Mouse (Mus musculus): ENCODE results near the gene Tet2.

Tet2 gene

DNA sequence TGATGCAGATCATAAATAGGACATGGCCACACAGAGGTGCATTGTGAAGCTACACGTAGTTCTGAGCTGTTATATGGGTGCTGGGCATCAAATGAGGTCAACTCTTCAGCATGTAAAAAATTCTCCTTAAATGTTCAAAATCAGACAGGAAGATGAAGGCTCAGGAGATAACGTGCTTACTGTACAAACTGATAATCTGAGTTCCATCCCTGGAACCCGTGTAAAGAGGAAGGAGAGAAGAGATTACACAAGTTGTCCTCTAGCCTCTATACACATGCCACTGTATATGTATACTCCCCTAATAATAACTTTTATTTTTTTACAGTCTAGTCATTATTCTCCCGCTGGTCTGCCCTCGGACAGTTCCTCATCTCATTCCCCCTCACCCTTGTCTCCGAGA, 21.7 kb downstream of the Tet2 start:
- no peak for ATAC-seq (ENCODE audit: insufficient number of reproducible peaks, low FRiP score, low TSS enrichment)

- ATAC-seq (ENCODE audit: insufficient number of reproducible peaks, low FRiP score, low TSS enrichment) = no peak
These were observed 22.6 kb downstream of the Tet2 start for GRCm38 (mm10) chr3:133522289-133522688.

DNA sequence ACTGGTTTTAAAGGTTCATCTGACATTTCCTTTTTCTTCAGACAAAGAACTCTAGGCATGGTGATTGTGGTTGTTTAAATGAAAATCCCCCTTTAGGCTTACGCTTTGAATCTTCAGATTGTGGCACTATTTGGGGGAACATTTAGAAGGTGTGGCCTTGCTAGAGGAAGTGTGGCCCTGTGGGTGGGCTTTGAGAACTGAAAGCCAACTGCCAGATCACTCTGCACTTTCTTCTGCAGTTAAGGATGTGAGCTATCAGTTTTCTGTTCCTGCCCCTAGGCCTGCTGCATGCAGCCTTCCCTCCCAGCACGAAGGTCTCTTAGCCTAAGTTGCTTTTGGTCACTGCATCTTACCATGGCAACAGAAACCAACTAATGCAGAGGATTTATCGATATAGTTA, 26.1 kb downstream of the Tet2 start:
- ATAC-seq (ENCODE audit: insufficient number of reproducible peaks, low FRiP score, low TSS enrichment) = no peak

GRCm38 (mm10) chr3:133518116-133518515, 26.8 kb downstream of the Tet2 start:
- no peak for ATAC-seq (ENCODE audit: insufficient number of reproducible peaks, low FRiP score, low TSS enrichment)

GRCm38 (mm10) chr3:133517406-133517805, 27.5 kb downstream of the Tet2 start:
- 0 out of 2 replicates have a peak, but pooled peaks have one; percentile 31 for ATAC-seq (ENCODE audit: insufficient number of reproducible peaks, low FRiP score, low TSS enrichment)

DNA sequence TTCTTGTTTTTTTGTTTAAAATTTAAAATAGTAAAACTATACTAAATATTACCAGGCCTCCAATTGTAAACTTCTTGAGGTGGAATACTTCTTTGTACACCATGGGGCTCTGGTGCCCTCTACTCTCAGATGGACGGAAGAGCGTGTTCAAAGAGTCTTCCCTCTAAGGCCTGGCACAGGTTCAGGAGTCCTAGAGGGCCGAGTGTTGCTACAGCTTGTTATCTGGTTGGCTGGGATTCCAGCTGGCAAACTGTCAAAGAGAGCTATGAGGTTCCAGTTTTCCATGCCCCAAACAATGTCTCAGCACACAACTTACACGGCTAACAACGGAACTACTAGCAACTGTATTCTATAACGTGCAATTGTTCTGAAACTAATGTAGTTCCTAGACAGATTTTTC, 28.8 kb downstream of the Tet2 start:
- peak; percentile 58 for ATAC-seq (ENCODE audit: insufficient number of reproducible peaks, low FRiP score, low TSS enrichment)

DNA sequence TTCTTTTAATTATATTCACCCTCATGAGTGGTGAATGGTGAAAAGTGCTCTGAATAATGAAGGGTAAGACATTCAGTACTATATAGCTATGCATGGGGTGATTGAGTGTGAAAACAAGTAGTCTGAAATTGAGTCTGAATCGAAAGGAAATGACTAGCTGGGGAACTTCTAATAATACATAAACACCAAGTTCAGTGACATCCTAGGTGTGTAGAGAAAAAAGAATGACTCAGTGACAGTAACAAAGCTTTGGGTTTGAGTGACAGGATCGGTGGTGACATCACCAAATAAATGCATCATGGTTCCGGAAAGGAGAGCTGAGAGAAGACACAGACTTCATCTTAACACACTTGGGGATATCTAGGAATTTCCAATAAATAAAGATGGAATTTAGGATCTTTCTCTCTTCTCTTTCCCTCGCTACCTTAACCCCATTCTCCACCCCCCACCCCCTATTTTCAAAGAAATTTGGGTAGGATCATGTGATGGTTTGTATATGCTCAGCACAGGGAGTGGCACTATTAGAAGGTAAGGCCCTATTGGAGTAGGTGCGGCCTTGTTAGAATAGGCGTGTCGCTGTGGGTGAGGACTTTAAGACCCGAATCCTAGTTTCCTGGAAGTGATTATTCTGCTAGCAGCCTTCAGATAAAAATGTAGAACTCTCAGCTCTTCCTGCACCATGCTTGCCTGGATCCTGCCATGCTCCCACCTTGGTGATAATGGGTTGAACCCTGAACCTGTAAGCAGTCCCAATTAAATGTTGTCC, 29.6 kb downstream of the Tet2 start:
- ATAC-seq (ENCODE audit: insufficient number of reproducible peaks, low FRiP score, low TSS enrichment) = no peak

- ATAC-seq (ENCODE audit: insufficient number of reproducible peaks, low FRiP score, low TSS enrichment) = no peak
These were observed 30.6 kb downstream of the Tet2 start for GRCm38 (mm10) chr3:133514290-133514689.

- no peak for ATAC-seq (ENCODE audit: insufficient number of reproducible peaks, low FRiP score, low TSS enrichment)
These were observed 31.5 kb downstream of the Tet2 start for GRCm38 (mm10) chr3:133513475-133513874.

DNA sequence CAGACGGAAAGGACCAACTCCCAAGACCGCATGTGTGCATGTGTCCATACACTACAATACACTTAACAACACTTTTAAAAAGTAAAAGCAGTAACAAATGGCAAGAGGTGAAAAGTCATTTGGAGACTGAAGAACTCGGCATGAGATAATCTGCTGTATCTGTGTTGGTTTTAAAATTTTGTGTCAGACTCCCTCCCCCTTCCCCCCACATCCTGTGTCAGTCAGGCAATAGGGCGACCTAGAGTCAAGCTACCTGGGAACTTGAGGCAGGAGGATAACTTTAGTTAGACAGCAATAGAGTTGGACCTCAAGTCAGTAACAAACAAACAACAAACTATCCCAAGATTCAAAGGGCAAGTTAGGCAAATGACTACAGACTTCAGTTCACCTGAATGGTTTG, 34.6 kb downstream of the Tet2 start:
- ATAC-seq (ENCODE audit: insufficient number of reproducible peaks, low FRiP score, low TSS enrichment) = no peak

- no peak for ATAC-seq (ENCODE audit: insufficient number of reproducible peaks, low FRiP score, low TSS enrichment)
These were observed 35.1 kb downstream of the Tet2 start for GRCm38 (mm10) chr3:133509796-133510195.

DNA sequence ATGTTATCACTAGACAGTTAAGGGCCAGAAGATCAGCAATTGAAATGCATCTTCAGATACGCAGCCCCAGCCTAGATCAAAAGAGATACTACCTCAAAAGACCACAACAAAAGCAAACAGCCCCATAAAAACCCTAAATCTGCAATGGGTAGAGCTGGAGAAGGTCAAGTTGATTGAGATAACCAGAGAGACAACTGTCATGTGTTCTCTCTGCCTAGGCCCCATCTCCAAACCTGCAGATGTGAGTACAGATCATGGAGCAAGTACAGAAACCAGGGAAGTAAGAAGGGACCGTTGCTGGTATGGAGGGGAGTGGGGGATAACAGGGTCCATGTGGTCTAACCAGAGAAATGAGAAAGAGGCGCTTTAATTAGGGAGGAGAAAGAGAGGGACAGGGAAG, 36.1 kb downstream of the Tet2 start:
- ATAC-seq (ENCODE audit: insufficient number of reproducible peaks, low FRiP score, low TSS enrichment) = no peak

DNA sequence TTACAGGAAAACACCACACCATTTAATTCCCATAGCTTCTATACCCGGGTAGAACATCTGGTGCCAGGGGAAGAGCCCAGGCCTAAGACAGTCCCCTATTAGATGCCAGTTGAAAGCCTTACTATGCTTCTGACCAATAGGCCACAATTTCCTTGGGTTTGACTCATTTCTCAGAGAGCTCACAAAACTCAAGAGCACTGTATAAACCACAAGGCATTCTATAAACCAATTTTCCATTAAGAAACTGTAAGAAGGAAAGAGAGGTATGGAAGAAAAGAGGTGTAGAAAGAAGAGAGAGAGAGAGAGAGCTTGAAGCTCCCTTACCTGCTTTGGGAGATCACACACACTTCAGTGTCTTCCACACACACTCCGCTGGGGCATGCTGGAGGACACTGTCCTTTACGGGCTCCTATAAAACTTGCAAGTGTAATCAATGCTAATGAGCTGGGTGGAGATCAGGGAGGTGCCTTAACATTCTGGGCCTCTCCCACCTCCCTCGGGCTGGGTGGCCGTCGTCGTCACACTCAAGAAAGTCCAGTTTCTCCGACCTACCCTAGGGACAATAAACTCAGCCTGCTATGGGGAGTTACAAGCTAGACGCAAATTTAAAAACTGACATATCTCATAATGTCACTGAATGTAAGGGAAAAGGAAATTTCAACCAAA, 38.5 kb downstream of the Tet2 start:
- ATAC-seq (ENCODE audit: insufficient number of reproducible peaks, low FRiP score, low TSS enrichment) = no peak

DNA sequence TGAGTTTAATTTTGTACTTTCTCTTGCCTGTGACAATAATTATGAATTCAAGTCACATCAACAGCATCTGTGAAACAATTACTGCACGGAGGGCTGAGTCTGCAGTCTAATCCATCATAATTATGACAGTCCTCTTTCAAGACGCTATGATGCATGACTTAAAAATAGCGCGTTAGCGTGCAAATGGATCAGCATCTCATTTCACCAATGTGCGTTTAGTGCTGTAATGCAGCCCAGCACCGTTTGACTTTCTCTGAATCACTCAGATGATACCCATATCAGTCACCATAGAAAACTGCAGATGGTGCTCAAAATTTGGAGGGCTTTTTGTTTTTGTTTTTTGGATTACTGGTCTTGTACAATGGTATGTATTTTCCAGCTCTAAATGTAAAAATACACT, 48.0 kb downstream of the Tet2 start:
- no peak for ATAC-seq (ENCODE audit: insufficient number of reproducible peaks, low FRiP score, low TSS enrichment)

DNA sequence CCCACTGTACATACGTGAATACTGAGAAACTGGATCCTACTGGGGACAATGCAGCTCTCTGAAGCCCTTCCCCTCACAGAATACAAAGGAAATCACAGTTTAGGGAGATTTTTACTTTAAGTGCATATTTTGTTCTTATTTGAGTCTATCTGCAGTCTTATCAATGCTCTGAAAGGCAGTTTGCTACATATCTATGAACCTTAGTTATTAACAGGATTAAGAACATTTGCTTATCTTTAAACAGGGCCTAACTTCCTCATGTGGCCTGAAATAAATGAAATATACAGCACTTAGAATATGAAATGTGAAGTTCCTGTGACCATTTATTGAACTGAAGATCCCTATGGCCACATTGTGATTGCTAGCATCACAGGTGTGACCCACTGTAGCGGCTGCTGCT, 53.6 kb downstream of the Tet2 start:
- ATAC-seq (ENCODE audit: insufficient number of reproducible peaks, low FRiP score, low TSS enrichment) = no peak

DNA sequence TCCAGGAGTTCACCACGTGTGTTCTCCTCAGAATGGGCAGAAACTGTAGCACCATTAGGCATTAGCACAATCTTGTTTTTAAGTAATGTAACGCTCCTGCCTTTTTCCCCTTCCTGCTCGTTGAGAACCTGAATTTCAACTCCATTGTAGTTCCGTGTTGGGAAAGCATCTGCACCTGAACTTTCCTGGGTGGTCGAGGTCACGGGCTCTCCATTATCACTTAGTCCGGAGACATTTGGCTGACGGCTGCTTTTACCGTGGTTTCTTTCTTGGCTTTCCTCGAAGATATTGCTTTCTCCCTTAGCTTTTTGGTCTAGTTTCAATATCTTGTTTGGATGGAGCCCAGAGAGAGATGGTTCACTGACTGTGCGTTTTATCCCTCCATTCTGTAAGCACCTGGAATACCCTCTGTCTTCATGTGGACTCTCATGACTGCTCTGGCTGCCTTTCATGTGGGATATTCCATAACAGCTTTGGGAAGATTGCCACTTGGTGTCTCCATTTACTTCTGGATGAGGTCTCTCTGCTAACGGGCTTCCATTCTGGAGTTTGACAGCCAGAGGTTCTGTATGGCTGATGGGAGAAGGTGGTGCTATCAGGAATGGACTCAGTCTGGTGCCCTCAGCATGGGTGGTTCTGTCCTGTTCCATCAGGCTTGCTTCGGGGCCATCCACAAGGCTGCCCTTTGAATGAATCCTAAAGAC, 56.8 kb downstream of the Tet2 start:
- ATAC-seq (ENCODE audit: insufficient number of reproducible peaks, low FRiP score, low TSS enrichment) = no peak

DNA sequence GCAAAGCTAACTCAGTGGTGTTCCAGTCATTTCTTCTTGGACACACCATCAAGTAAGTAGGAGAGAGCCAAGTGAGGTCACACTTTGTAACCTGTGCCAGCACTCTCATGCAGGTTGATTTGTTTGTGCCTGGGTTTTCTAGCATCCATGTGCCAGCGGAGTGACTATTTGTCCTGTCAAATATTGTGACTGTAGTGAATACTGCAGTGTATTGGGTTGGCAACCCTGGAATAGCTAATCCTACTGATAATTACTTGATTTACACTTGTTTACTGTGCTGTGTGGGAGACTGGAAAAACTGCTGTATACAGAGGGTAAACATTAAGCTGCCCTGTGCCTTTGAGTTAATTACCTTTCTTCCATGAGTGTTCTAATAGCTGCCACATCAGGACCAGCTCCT, 62.1 kb downstream of the Tet2 start:
- ATAC-seq (ENCODE audit: insufficient number of reproducible peaks, low FRiP score, low TSS enrichment) = no peak

GRCm38 (mm10) chr3:133478987-133479386, 66.0 kb downstream of the Tet2 start:
- ATAC-seq (ENCODE audit: insufficient number of reproducible peaks, low FRiP score, low TSS enrichment) = no peak

GRCm38 (mm10) chr3:133473781-133474180, 71.2 kb downstream of the Tet2 start:
- ATAC-seq (ENCODE audit: insufficient number of reproducible peaks, low FRiP score, low TSS enrichment) = no peak

- ATAC-seq (ENCODE audit: insufficient number of reproducible peaks, low FRiP score, low TSS enrichment) = peak; percentile 78
These were observed 73.8 kb downstream of the Tet2 start for GRCm38 (mm10) chr3:133471101-133471500.

GRCm38 (mm10) chr3:133468883-133469282, 76.1 kb downstream of the Tet2 start:
- no peak for ATAC-seq (ENCODE audit: insufficient number of reproducible peaks, low FRiP score, low TSS enrichment)
